Mouse (Mus musculus): ENCODE data around the gene Clec4d.
"Not testable (repeated sequence)": the region's sequence is repeated elsewhere in the genome, so short reads cannot be mapped to it uniquely, and the experiment has no call there.

The Clec4d gene

GRCm38 (mm10) chr6:123261555-123262161, at the start of gene Clec4d:
Gene Clec4d, plus strand, starts transcription at chr6:123262111.
- DNase-seq = no peak

DNA sequence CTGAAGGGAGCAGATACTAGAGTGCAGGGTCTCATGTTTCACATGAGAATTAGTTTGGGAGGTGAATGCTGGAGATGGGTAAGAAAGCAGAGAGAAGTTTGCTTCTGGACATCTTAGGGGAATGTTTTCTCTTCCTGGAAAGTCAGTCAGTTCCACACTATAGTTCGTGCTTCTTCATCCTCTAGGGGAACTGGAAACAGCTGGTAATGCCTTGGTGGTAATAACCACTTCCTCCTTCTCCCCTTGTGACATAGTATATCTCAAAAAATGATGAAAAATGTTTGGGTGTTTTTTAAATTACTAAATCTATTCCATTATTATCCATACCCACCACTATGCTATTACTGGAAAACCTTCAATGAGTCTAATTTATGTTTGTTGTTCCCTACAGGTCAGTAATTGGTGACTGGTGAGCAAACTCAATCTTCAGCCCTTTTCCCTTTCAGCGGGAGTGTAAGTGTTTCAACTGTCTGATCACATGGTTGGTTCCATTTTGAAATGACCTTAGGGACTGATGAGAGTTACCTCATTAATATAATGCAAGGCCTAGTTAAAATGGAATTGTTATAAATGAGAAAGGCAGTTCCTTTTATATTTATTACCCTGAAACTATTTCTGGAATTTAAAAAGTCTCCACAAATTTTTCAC, 34.3 kb upstream of the Clec4d start:
- no peak for DNase-seq

GRCm38 (mm10) chr6:123229644-123230043, 32.3 kb upstream of the Clec4d start, which contains the start of gene Clec4n:
Gene Clec4n, plus strand, starts transcription at chr6:123229843.
- no peak for DNase-seq

DNA sequence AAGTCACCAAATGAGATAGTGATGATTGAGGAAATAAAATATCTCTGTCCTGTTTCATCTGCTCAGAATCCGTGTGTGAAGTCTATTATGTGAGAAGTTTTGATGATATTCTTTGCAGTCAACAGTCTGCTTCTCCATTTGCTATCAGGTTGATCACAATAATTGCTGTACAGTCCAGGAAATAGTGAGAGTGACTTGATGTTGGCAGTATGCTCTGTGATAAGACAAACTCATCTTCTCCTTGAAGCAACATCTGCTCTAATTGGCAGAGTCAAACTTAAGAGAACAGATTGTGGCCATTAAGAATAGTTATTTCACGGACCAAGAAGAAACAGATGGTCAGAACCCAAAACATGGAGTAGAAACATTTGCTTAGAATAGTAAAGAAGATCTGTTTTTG, 30.8 kb upstream of the Clec4d start:
- no peak for DNase-seq

GRCm38 (mm10) chr6:123237582-123237981, 24.3 kb upstream of the Clec4d start:
- DNase-seq = no peak

GRCm38 (mm10) chr6:123244201-123244600, 17.7 kb upstream of the Clec4d start:
- no peak for DNase-seq

DNA sequence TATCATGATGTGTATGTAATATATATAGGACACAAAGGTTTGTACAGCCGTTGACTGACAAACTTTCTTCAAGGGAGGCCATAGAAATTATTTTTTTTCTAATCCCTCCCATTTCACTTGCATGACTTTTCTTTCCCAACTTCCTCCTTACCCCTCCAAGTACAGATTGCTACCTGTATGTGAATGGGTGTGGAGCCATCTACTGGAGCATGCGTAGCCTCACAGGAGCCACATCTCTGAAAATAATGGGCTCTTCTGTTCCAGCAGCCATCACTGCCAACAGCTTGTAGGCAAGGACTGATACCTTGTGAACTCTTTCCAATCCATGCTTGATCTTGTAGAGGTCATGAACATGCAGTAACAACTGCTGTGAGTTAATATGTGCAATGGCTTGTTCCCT, 13.0 kb upstream of the Clec4d start:
- not testable (repeated sequence) for DNase-seq

- no peak for DNase-seq
Observed at GRCm38 (mm10) chr6:123252735-123253134, 9.2 kb upstream of the Clec4d start.

GRCm38 (mm10) chr6:123258946-123259345, 3.0 kb upstream of the Clec4d start:
- DNase-seq = no peak

DNA sequence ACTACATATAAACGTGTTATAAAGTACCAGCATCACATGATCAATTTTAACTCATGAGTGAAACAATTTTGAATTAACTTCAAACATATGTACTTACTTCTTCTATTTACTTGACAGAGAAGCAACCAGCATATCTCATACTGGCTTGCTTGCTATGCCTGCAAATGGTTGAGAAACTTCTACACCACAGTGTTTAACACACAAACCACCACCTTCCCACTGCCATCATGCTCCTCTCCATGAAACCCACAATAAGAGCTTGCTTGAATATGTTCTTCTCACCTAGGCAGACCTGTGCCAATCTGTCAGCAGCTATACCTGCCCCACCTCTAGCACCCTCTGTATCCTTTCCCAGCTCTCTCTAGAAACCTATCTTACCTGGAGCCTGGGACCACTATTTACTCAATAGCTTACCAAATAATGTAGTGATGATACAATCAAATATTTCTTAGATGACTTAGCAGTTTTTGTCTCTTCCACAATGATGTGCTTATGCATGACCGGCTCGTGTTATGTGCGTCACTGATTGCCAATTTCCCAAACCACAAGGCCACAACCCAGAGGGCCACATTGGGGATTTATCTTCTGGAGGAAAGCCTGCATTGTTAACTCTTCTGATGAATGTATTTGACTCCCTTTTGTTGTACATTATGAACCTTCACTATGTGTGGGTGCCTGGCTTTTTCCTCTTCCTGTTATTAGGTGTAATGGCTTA, 1.9 kb upstream of the Clec4d start:
- DNase-seq = no peak

- no peak for DNase-seq
Observed at GRCm38 (mm10) chr6:123260868-123261267, 1.0 kb upstream of the Clec4d start.

DNA sequence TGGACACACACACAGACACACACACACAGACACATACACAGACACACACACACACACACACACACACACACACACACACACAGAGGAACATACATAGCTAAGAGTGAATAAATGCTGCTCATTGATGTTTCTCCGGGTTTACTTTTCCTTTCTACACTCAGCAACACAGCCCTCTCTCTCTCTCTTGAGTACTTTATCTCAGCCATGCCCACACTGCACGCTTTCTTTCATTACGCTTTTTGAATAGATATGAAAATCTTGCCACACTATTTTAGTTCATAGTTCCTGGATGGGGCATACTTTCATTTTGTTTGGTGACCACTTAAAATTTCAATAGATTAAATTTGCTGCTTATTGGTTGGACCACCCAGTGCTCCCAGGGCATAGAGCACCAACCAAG, 2.3 kb downstream of the Clec4d start:
- no peak for DNase-seq

DNA sequence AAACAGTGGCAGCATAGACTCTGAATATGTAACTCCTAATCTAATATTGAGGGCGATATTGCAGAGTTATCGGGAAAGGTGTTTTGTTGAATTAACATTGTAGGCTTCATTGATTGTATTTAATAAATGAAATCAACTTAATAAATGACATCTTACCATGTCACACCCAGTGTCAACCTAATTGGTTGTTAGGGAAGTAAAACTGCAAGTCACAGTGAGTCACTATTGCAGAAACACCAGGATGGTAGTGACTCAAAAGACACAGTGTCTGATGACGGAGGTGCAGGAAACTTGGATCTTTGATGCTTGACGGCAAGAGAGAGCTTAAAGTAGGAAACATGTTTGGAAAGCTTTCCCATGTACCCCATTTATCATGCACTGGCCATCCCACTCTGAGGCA, 3.9 kb downstream of the Clec4d start:
- DNase-seq = no peak

GRCm38 (mm10) chr6:123266945-123267344, 5.0 kb downstream of the Clec4d start:
- no peak for DNase-seq

GRCm38 (mm10) chr6:123279443-123279842, 17.5 kb downstream of the Clec4d start:
- DNase-seq = no peak

DNA sequence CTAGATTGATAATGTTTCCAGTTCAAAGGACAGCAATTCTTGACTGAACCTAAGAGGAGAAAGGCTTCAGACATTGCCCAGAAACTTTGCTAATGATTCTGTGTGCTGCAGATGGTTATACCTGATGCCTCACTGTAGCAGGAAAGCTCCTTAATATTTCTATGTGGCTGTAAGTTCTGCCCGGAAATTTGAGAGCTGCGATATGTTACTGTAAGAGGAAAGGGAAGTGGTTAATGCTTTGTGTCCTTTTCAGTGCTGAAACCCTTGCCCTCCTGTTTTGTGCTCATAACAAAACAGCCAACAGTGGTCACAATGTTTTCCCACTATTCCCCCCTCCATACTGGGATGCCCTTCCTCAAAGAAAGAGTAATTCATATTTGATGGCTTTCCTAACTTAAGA, 24.4 kb downstream of the Clec4d start:
- DNase-seq = no peak

DNA sequence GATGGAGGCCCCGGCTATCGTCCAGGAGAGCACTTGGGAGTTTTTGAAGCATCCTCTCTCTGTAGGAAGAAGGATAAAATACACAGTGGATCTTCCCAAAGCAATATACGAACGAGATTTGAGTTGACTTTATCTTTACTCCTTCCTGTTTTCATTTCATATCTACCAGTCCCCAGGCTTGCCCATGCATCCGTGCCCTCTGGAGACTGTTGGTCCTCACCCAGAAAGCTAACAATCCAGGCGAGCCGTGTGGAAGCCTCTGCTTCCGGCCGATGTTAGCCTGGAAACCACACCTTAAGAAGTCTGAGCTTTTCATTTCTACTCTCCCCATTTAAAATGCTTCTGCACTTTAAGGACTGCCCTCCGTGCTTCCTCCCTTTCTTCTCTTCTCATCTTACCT, 27.0 kb downstream of the Clec4d start:
- no peak for DNase-seq

DNA sequence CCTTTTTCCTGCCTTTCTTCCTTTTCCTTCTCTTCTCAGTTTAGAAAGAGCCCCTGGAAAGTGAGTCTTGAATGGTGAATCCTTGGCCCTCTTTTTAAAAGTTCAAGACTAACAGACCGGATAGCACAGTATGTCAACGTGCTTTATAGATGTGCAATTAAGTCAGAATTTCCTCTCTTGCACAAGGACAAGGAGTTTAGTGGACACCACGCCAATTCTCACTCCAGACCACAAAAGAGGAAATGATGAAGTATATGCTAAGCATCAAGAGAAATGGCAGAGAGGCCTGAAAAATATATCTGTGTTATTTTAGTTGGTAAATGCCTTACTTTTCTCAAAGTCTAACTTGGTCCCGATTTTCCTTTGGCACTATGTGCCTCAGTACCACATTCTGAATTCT, 27.8 kb downstream of the Clec4d start, which contains the start of gene Clec4e:
Clec4e (minus strand) TSS at position 118 of the 400 bp plus-strand sequence.
- no peak for DNase-seq

GRCm38 (mm10) chr6:123292751-123293400, 31.0 kb downstream of the Clec4d start:
- no peak for DNase-seq

DNA sequence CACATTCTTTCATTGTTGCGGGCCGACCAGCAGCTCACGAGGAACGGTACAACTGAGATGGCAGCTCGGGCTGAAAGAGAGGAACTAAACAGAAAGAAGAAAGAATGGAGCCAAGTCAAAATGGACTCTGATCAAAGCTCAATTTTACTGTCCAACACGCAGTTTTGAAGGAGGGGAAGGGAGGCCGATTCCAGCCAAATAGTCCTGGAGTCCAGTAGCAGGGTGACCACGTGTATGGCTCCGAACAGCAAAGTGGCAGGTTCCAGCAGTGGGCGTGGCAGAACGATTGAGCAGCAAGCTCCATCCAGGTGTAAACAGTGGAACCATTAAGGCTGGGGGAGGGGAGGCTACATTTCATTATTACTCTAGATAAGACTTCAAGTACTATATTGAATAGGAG, 31.6 kb downstream of the Clec4d start:
- DNase-seq = not testable (repeated sequence)

GRCm38 (mm10) chr6:123296687-123297086, 34.8 kb downstream of the Clec4d start:
- no peak for DNase-seq

DNA sequence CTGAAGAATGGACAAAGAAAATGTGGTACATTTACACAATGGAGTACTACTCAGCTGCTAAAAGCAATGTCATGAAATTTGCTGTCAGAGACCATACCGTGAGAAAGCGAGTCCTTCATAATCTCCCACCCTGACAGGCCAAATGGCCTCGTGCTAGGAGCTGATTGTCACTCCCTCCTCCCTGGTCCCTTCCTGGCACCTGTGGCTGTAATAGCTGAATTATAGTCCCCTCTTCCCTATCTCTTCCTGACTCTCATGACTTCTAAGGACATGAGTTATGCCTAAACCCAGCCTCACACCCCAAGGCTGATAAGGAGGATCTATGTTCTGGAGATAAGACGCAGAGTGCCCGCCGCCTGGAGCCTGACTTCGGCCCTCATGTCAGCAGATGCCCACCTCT, 44.4 kb downstream of the Clec4d start:
- not testable (repeated sequence) for DNase-seq

DNA sequence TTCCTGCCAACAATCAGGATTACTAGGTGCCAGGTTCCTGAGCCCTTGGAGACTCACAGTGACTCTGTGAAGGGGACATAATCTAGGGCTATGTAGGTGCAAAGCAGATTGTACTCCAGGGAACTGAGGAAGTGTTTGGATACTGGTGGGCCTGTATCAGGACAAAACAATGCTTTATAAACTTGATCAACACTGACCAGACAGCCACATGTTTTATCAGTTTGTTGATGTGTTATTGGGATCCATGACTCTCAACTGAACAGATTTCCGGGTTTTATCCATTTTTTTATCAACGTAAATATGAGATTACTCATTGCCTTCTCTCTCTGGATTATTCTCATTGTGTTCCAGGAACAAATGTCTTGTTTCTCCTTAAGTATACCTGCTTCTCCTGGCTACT, 46.1 kb downstream of the Clec4d start, which contains the start of gene Vmn2r19:
Vmn2r19 (plus strand) TSS at position 301 of the 400 bp plus-strand sequence.
- no peak for DNase-seq
